Mouse (Mus musculus): ENCODE data around the gene Sirt2.

Sirt2 gene

GRCm38 (mm10) chr7:28767462-28767965 lies 979 bp downstream of the Sirt2 start, which contains the start of gene Nfkbib:
Nfkbib (minus strand) TSS chr7:28767512.
- peak in 1 of 2 experiments; percentile 21 for DNase-seq

DNA sequence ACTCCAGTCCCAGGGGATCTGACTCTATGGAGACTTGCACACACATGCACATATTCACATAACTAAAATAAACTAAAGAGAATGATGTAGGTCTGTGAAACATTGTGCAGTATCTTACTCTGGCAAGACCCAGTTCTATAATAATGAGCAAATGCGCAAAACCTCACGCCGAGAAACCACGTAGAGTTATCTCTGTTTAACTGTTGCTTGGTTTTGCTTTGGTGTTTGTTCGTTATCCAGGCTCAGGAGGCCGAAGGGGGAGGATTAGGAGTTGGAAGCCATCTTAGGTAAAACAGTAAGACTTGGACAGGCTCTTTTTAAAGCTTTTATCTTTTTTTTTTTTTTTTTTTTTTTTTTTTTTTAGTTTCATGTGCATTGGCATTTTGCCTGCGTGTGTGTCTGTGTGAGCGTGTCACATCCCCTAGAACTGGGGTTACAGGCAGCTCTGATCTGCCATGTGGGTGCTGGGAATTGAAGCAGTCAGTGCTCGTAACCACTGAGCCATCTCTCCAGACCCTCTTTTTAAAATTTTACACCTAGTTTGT lies 3.0 kb downstream of the Sirt2 start:
- no peak for DNase-seq

DNA sequence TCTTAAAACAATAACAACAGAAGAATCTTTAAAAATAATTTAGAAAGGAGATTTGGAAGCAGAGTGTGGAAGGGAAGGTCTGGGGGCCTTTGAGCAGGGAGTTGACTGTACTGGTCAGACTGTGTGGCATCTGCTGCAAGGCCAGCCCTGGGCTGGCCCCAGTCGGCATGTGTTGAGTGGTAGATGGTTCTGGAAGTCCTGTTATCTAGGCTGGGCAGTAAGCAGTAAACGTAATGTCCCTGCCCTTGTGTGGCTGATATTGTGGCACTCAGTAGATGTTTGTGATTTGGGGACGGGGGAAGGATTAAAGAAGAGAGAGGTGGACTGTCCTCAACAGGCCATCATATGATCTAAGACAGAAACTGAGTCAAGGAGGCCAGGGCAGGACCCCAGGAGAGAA lies 3.8 kb downstream of the Sirt2 start:
- no peak for DNase-seq

GRCm38 (mm10) chr7:28771867-28772266 lies 5.3 kb downstream of the Sirt2 start:
- peak in 1 of 2 experiments; percentile 51 for DNase-seq

DNA sequence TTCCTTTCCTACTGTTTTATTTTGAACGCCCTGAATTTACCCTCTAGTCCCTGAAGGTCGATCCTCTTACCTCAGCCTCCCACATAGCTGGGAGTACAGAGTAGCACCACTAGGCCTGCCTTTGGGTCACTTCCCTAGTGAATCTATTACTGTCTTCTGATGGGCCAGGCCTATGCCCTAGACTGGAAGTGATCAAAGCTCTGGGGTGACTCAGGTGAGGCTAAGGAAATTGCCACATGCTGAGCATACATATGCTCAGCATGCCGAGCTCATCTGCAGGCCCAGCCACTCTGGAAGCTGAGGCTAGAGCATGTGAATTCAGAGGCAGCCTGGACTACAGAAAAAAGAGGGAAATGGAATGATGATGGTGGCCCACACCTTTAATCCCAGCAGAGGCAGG lies 6.6 kb downstream of the Sirt2 start:
- DNase-seq: no peak

DNA sequence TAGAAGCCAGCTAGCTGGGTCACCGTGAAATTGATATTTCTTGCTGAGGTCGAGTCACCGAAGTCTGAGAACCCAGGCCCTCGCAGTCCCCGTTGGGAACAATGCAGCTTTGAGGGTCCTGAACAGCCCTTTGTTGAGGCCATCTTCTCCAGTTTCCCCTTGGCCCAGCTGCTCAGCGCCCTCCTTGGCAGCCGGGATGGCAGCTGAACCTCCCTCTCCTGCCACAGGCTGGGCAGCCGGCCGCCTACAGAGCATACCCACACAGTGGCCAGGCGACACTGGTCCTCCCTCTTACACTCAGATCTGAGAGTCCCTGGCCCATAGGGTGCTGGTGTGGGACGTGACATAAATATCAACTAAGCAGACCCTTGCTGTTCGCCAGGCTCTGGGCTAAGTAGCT lies 7.6 kb downstream of the Sirt2 start:
- no peak for DNase-seq

- no peak for DNase-seq
These were observed 8.6 kb downstream of the Sirt2 start for GRCm38 (mm10) chr7:28775129-28775528.

GRCm38 (mm10) chr7:28778825-28779224 lies 12.3 kb downstream of the Sirt2 start:
- no peak for DNase-seq

DNA sequence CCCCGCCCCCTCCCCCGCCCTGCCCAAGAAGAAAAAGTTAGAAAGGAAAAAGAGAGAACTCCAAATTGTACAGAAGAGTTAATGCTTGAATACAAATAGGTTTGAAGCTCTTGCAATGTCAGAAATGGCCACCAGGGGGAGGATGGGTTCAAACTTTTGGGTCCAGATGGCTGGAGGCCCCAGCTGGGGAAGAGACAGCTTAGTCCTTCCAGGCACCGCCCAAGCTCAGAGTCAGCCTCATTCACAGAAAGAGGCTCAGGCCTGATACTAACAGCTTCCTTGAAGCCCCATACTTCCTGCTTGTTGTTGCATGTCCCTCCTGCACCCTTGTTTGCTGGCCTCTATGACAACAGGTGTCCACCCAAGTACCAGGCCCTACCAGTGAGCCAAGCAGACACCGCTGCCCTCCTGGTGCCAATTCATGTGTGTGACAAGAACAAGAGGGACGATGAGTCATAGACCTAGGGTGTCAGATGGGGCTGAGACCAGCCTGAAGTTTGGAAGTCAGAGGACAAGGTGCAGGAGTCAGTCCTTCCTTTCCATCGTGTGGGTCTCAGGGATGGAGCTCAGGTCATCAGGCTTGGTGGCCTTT lies 13.6 kb downstream of the Sirt2 start:
- DNase-seq: peak; percentile 84 to 90

- no peak for DNase-seq
These were observed 14.3 kb downstream of the Sirt2 start for GRCm38 (mm10) chr7:28780857-28781256.

- peak; percentile 41 to 54 for DNase-seq
These were observed 14.7 kb downstream of the Sirt2 start for GRCm38 (mm10) chr7:28781261-28781663.

DNA sequence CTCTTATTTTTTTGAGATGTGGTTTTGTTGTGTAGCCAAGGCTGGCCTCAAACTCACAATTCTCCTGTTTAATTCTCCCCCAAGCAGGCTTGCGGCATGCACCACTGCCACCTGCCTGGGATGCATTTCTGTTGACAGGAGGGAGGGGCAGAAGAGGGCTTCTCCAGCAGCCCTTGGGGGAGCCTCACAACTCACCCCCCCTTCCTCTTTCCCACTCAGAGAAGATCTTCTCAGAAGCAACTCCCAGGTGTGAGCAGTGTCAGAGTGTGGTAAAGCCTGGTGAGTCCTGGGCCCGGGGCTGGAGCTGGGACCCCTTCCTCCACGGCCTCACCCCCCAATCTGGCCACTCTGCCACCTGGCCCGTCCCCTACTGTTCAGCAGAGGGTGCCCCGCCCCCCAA lies 18.6 kb downstream of the Sirt2 start:
- DNase-seq: no peak

DNA sequence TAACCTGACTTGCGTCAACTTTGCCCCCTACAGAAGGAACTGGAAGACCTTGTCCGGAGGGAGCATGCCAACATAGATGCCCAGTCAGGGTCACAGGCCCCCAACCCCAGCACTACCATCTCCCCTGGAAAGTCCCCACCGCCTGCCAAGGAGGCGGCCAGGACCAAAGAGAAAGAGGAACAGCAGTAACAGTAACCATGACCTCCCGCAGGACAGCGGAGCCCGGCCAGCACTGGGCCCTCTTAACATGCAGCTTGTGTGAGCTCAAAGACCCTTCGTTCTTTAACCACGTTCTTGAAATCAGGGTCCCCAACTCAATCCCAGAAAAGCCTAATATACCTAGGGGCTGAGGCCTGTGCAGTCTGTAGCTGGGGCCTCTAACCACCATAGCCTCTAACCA lies 21.3 kb downstream of the Sirt2 start:
- no peak for DNase-seq

- peak in 1 of 2 experiments; percentile 51 for DNase-seq
These were observed 22.0 kb downstream of the Sirt2 start, which contains the start of gene Rinl for GRCm38 (mm10) chr7:28788307-28789195. Rinl (plus strand) TSS chr7:28788969.

DNA sequence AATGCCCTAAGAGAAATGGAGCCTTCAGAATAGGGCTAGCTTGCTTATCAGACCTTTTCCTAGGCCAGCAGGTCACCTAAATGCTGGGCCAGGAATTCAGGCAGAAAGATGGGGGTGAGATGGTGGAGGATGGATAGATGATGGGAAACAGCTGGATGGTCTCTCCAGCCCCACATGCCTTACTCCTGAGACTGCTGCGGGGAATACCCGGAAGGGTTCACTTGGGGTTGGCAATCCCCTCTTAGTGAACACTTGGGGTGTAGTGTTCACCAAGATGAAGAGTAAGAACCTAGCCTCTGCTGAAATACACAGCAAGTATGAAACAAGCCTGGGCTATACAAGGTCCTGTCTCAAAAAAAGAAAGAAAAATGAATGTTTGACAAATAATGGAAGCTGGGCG lies 22.7 kb downstream of the Sirt2 start:
- no peak for DNase-seq

DNA sequence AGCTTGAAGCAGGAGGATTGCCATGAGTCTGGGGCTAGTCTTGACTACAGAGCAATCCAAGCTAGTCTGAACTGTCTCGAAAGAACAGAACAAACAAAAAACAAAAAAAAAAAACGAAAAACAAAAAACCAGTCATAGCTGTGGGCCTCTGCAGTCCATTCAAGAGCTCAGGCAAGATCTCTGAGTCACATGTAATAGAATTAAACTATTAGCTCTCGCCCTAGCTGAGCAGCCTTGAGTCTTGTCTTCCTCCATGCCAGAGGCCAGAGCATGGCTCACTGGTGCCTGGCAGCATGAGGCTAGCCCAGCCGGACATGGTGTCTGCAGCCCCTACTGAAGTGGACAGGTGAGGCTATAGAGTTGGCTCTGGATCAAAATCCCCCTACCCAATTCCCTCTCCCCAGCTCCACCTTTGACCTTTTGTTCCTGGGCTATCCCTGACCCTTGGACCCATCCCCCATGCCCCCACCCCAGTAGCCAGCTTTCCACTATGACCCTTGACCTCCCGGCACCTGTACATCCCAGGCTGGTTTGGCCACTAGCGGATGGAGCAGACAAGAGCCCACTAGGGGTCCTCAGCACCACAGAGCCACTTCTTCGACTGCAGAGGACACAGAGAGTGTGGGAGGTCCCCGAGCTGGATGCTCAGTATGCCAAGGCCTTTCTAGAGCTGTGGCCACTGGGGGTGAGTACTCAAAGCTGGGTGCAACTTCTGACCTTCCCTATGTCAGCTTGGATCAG lies 23.7 kb downstream of the Sirt2 start:
- peak in 1 of 2 experiments; percentile 42 for DNase-seq

GRCm38 (mm10) chr7:28791706-28792105 lies 25.2 kb downstream of the Sirt2 start:
- DNase-seq: no peak

- DNase-seq: no peak
These were observed 26.1 kb downstream of the Sirt2 start for GRCm38 (mm10) chr7:28792391-28793185.

GRCm38 (mm10) chr7:28793834-28794233 lies 27.3 kb downstream of the Sirt2 start:
- DNase-seq: peak in 1 of 2 experiments; percentile 50

GRCm38 (mm10) chr7:28794496-28794895 lies 28.0 kb downstream of the Sirt2 start:
- no peak for DNase-seq

GRCm38 (mm10) chr7:28795832-28796231 lies 29.3 kb downstream of the Sirt2 start:
- peak; percentile 42 to 52 for DNase-seq

- peak; percentile 91 to 92 for DNase-seq
These were observed 30.0 kb downstream of the Sirt2 start for GRCm38 (mm10) chr7:28796562-28796975.

Data from lung, postnatal 4 days (tissue).